Mouse (Mus musculus) MEL (cell line): Measurements from ENCODE around the gene Sarm1. TPM values are rescaled to one million over a fixed set of nuclear protein-coding genes. Genes with fewer than 3 reads are reported as not detected.

Experiments
- DNase-seq: peaks from one replicate; pipeline ENCODE4 v3.0.0; 2011; ENCODE audit warnings: low read depth, low spot score
- H3K27ac ChIP-seq: 2 replicates; pipeline ENCODE4 v1.5.1; 2012; ENCODE audit warnings: low read depth, mild to moderate bottlenecking, control low read depth, low read length, moderate library complexity; ENCODE audit not compliant: control insufficient read depth
- H3K27me3 ChIP-seq, 2 experiments: fragments of 150-350 bp in 1 of 2; sonication (generic) in 1 of 2; 2 replicates each; pipeline ENCODE4 v1.6.1; 2012; ENCODE audit warnings: low read length in 2 of 2, mild to moderate bottlenecking in 2 of 2, improper control_type of control experiment in 1 of 2, moderate library complexity in 1 of 2; ENCODE audit not compliant: insufficient read depth in 2 of 2, control insufficient read depth in 1 of 2
- H3K36me3 ChIP-seq, 2 experiments: 2 replicates each; pipeline ENCODE4 v1.6.1; 2012 to 2014; ENCODE audit warnings: low read length in 2 of 2, improper control_type of control experiment in 1 of 2, inconsistent platforms in 1 of 2, mild to moderate bottlenecking in 1 of 2; ENCODE audit not compliant: insufficient read depth in 2 of 2, control insufficient read depth in 1 of 2
- H3K4me1 ChIP-seq, 2 experiments: fragments of 150-350 bp in 1 of 2; sonication (generic) in 1 of 2; 2 replicates each; pipeline ENCODE4 v1.6.1; 2012; ENCODE audit warnings: low read length in 2 of 2, improper control_type of control experiment in 1 of 2, mild to moderate bottlenecking in 1 of 2; ENCODE audit not compliant: insufficient read depth in 2 of 2, control insufficient read depth in 1 of 2
- H3K4me3 ChIP-seq, 2 experiments: fragments of 150-350 bp in 1 of 2; sonication (generic) in 1 of 2; 2 replicates each; pipeline ENCODE4 v1.5.1; 2012; ENCODE audit warnings: low read depth in 2 of 2, low read length in 2 of 2, mild to moderate bottlenecking in 2 of 2, moderate library complexity in 2 of 2, control low read depth in 1 of 2, improper control_type of control experiment in 1 of 2; ENCODE audit not compliant: control insufficient read depth in 1 of 2, insufficient read depth in 1 of 2
- H3K79me2 ChIP-seq: 2 replicates; pipeline ENCODE4 v1.6.1; 2012; ENCODE audit warnings: mild to moderate bottlenecking, low read length, moderate library complexity; ENCODE audit not compliant: control insufficient read depth, poor library complexity, insufficient read depth
- H3K9ac ChIP-seq: 2 replicates; pipeline ENCODE4 v1.6.1; 2012; ENCODE audit warnings: low read depth, mild to moderate bottlenecking, control low read depth, low read length, moderate library complexity; ENCODE audit not compliant: control insufficient read depth, poor library complexity, severe bottlenecking
- H3K9me3 ChIP-seq: fragments of 150-350 bp; sonication (generic); replicated peaks from 2 replicates; pipeline ENCODE4 v1.6.1; 2012; ENCODE audit warnings: mild to moderate bottlenecking, low read length, improper control_type of control experiment, moderate library complexity; ENCODE audit not compliant: insufficient read depth
- BHLHE40 ChIP-seq: IDR thresholded peaks from 2 replicates; pipeline ENCODE4 v1.6.1; 2012; ENCODE audit warnings: low read depth, mild to moderate bottlenecking, inconsistent platforms, low read length, improper control_type of control experiment, borderline replicate concordance
- CTCF ChIP-seq, 3 experiments: IDR thresholded peaks in 2 of 3; conservative IDR thresholded peaks in 1 of 3; 2 replicates each; pipeline ENCODE4 v1.5.1; 2011 to 2012; ENCODE audit warnings: low read length in 3 of 3, low read depth in 2 of 3, mild to moderate bottlenecking in 2 of 3, improper control_type of control experiment in 1 of 3, inconsistent platforms in 1 of 3, mixed read lengths in 1 of 3, moderate library complexity in 1 of 3; ENCODE audit not compliant: control insufficient read depth in 1 of 3, insufficient read depth in 1 of 3, poor library complexity in 1 of 3, severe bottlenecking in 1 of 3
- EP300 ChIP-seq, 2 experiments: IDR thresholded peaks; 2 replicates each; pipeline ENCODE4 v1.6.1; 2011; ENCODE audit warnings: improper control_type of control experiment in 2 of 2, low read length in 2 of 2, low read depth in 1 of 2, mild to moderate bottlenecking in 1 of 2
- ETS1 ChIP-seq: IDR thresholded peaks from 2 replicates; pipeline ENCODE4 v1.6.1; 2012; ENCODE audit warnings: low read depth, mild to moderate bottlenecking, inconsistent platforms, low read length, improper control_type of control experiment, moderate library complexity
- HCFC1 ChIP-seq: IDR thresholded peaks from 2 replicates; pipeline ENCODE4 v1.6.1; 2012; ENCODE audit warnings: low read depth, mild to moderate bottlenecking, inconsistent platforms, low read length, improper control_type of control experiment, moderate library complexity
- JUND ChIP-seq: IDR thresholded peaks from 2 replicates; pipeline ENCODE4 v1.6.1; 2011; ENCODE audit warnings: low read depth, mild to moderate bottlenecking, improper control_type of control experiment, low read length
- MAX ChIP-seq: IDR thresholded peaks from 2 replicates; pipeline ENCODE4 v1.6.1; 2011; ENCODE audit warnings: low read length, improper control_type of control experiment
- MAZ ChIP-seq: IDR thresholded peaks from 2 replicates; pipeline ENCODE4 v1.6.1; 2012; ENCODE audit warnings: low read depth, mild to moderate bottlenecking, inconsistent platforms, low read length, improper control_type of control experiment
- MEF2A ChIP-seq: IDR thresholded peaks from 2 replicates; pipeline ENCODE4 v1.6.1; 2014; ENCODE audit warnings: low read depth, mild to moderate bottlenecking, inconsistent platforms, low read length, improper control_type of control experiment; ENCODE audit not compliant: poor library complexity, insufficient replicate concordance, severe bottlenecking; ENCODE audit errors: extremely low read depth
- MXI1 ChIP-seq: IDR thresholded peaks from 2 replicates; pipeline ENCODE4 v1.6.1; 2011; ENCODE audit warnings: mild to moderate bottlenecking, low read depth, low read length, improper control_type of control experiment
- MYB ChIP-seq: IDR thresholded peaks from 2 replicates; pipeline ENCODE4 v1.6.1; 2011; ENCODE audit warnings: mild to moderate bottlenecking, low read depth, low read length, improper control_type of control experiment
- MYC ChIP-seq: IDR thresholded peaks from 2 replicates; pipeline ENCODE4 v1.6.1; 2011; ENCODE audit warnings: low read depth, mild to moderate bottlenecking, low read length, improper control_type of control experiment, moderate library complexity
- NRF1 ChIP-seq: IDR thresholded peaks from 2 replicates; pipeline ENCODE4 v1.6.1; 2014; ENCODE audit warnings: low read depth, mild to moderate bottlenecking, inconsistent platforms, low read length, improper control_type of control experiment, moderate library complexity; ENCODE audit not compliant: poor library complexity, insufficient read depth, severe bottlenecking
- POLR2A ChIP-seq, 2 experiments: IDR thresholded peaks; 2 replicates each; pipeline ENCODE4 v1.6.1; 2011 to 2012; ENCODE audit warnings: low read length in 2 of 2, mild to moderate bottlenecking in 2 of 2, control low read depth in 1 of 2, improper control_type of control experiment in 1 of 2, low read depth in 1 of 2, moderate library complexity in 1 of 2; ENCODE audit not compliant: control insufficient read depth in 1 of 2, insufficient read depth in 1 of 2, poor library complexity in 1 of 2
- POLR2AphosphoS2 ChIP-seq: IDR thresholded peaks from 2 replicates; pipeline ENCODE4 v1.6.1; 2011; ENCODE audit warnings: low read length, improper control_type of control experiment
- RAD21 ChIP-seq: IDR thresholded peaks from 2 replicates; pipeline ENCODE4 v1.6.1; 2011; ENCODE audit warnings: mild to moderate bottlenecking, low read depth, low read length, improper control_type of control experiment
- RCOR1 ChIP-seq: IDR thresholded peaks from 2 replicates; pipeline ENCODE4 v1.6.1; 2012; ENCODE audit warnings: low read depth, mild to moderate bottlenecking, inconsistent platforms, low read length, improper control_type of control experiment
- SIN3A ChIP-seq: IDR thresholded peaks from 2 replicates; pipeline ENCODE4 v1.6.1; 2012; ENCODE audit warnings: low read length, improper control_type of control experiment, inconsistent platforms
- SMC3 ChIP-seq: IDR thresholded peaks from 2 replicates; pipeline ENCODE4 v1.6.1; 2011; ENCODE audit warnings: low read depth, low read length, improper control_type of control experiment
- TBP ChIP-seq: IDR thresholded peaks from 2 replicates; pipeline ENCODE4 v1.8.0; 2011; ENCODE audit warnings: low read depth, low read length, improper control_type of control experiment
- TCF12 ChIP-seq: IDR thresholded peaks from 2 replicates; pipeline ENCODE4 v1.6.1; 2014; ENCODE audit warnings: low read depth, mild to moderate bottlenecking, inconsistent platforms, low read length, improper control_type of control experiment, moderate library complexity
- ZC3H11A ChIP-seq: IDR thresholded peaks from 2 replicates; pipeline ENCODE4 v1.6.1; 2012; ENCODE audit warnings: low read depth, mild to moderate bottlenecking, inconsistent platforms, low read length, improper control_type of control experiment
- ZMIZ1 ChIP-seq: IDR thresholded peaks from 2 replicates; pipeline ENCODE4 v1.6.1; 2012; ENCODE audit warnings: low read depth, mild to moderate bottlenecking, inconsistent platforms, low read length, improper control_type of control experiment, moderate library complexity
- ZNF384 ChIP-seq: IDR thresholded peaks from 2 replicates; pipeline ENCODE4 v1.6.1; 2012; ENCODE audit warnings: low read depth, mild to moderate bottlenecking, inconsistent platforms, low read length, improper control_type of control experiment
- polyA plus RNA-seq, 2 experiments: library from polyadenylated mRNA; stranded (reverse) in 1 of 2; unstranded in 1 of 2; fragments of >175 nt in 1 of 2; fragments of >200 nt in 1 of 2; gene quantifications; 2 replicates each; pipeline versions ENCODE4 v1.2.1 to v1.2.4; 2012; ENCODE audit warnings: low replicate concordance in 2 of 2, low read depth in 1 of 2; ENCODE audit not compliant: insufficient read length in 2 of 2, insufficient read depth in 1 of 2, missing spikeins in 1 of 2
- total RNA-seq: library from RNA; depleted of rRNA; stranded (reverse); fragments of 300-350 nt; gene quantifications from 2 replicates; pipeline ENCODE4 v1.2.3, GENCODE M21; 2012

Sarm1 gene
- total and polyA plus RNA-seq, 3 experiments: 0.73 to 4.3 TPM; not detected in 1

GRCm38 (mm10) chr11:78455308-78455707 lies 42.2 kb downstream of the Sarm1 start:
- Histone ChIP-seq H3K27me3 (peaks cover 13 to 26% of the 10 kb centered on the region in 2 experiments), H3K4me3 (peak overlapping the region in 1 of 2 experiments; percentile 36; a peak in 1 of 4 replicates), H3K27ac (no peak overlapping the region), H3K9me3 (no peaks in the 10 kb centered on the region), H3K9ac (no peak overlapping the region), H3K36me3 (no peaks in the 10 kb centered on the region), H3K4me1 (peaks cover 0 to 3% of the 10 kb centered on the region in 2 experiments; a peak in 1 of 4 replicates), H3K79me2 (no peaks in the 10 kb centered on the region)
- peak; percentile 82 for TF ChIP-seq ZC3H11A
- no peak for TF ChIP-seq POLR2AphosphoS2
- TF ChIP-seq POLR2A (IDR thresholded peaks at IDR 0.05; ENCODE audit: control insufficient read depth in 1 of 2, insufficient read depth in 1 of 2, low read depth in 1 of 2, low read length in 2 of 2, poor library complexity in 1 of 2): no peak
- no peak for TF ChIP-seq MAZ
- TF ChIP-seq SIN3A: peak; percentile 72
- TF ChIP-seq ZMIZ1: no peak
- 0 out of 2 replicates have a peak, but pooled peaks have one; percentile 34 for TF ChIP-seq RCOR1
- peak; percentile 71 for TF ChIP-seq ZNF384
- no peak for TF ChIP-seq BHLHE40
- TF ChIP-seq JUND: 0 out of 2 replicates have a peak, but pooled peaks have one; percentile 31
- peak; percentile 77 to 93 (median 92) for TF ChIP-seq CTCF (IDR thresholded peaks at IDR 0.05 in 2 of 3, conservative IDR thresholded peaks at IDR 0.05 in 1 of 3; ENCODE audit: control insufficient read depth in 1 of 3, insufficient read depth in 1 of 3, low read depth in 2 of 3, low read length in 3 of 3, poor library complexity in 1 of 3, severe bottlenecking in 1 of 3)
- TF ChIP-seq TCF12: 0 out of 2 replicates have a peak, but pooled peaks have one; percentile 17
- peak; percentile 41; the same call in 1 of the 2 replicates for TF ChIP-seq HCFC1
- TF ChIP-seq TBP: 0 out of 2 replicates have a peak, but pooled peaks have one; percentile 23
- no peak for TF ChIP-seq MYB
- TF ChIP-seq RAD21: peak; percentile 91
- 0 out of 2 replicates have a peak, but pooled peaks have one; percentile 15 for TF ChIP-seq MXI1
- peak; percentile 49; the same call in 1 of the 2 replicates for TF ChIP-seq MAX
- 0 out of 2 replicates have a peak, but pooled peaks have one; percentile 22 for TF ChIP-seq ETS1
- TF ChIP-seq SMC3: peak; percentile 85
- DNase-seq: peak; percentile 88

DNA sequence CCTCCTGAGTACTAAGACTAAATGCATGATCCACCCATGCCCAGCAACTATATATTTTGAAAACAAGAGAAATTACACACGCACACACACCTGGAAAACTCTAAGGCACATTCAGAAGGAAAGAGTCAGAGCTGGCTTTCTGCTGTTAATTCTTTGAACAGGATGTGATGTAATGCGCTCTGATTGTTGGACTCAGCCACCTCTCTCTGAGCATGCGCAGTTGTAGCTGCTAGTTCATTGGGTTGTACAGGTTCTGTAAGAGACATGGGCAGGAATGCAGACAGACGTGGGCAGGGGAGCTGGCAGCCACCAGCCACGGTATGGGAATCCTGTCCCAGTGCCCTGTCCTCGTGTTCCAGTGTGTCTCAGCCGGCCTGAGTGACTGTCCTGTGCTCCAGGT lies 43.3 kb downstream of the Sarm1 start:
- TF ChIP-seq EP300 (IDR thresholded peaks at IDR 0.05; ENCODE audit: low read depth in 1 of 2, low read length in 2 of 2) (no peak), NRF1 (peak; percentile 68), MYC (no peak), MEF2A (no peak)
- Histone ChIP-seq H3K27me3 (peaks cover 19 to 36% of the 10 kb centered on the region in 2 experiments), H3K9ac (0 out of 2 replicates have a peak overlapping the region, but pooled peaks have one; percentile 3), H3K4me3 (0 out of 4 replicates have a peak overlapping the region, but pooled peaks of 1 of the 2 experiments have one; percentile 36), H3K36me3 (no peaks in the 10 kb centered on the region), H3K9me3 (no peaks in the 10 kb centered on the region), H3K27ac (no peak overlapping the region), H3K4me1 (peaks cover 0 to 3% of the 10 kb centered on the region in 2 experiments; a peak in 1 of 4 replicates), H3K79me2 (no peaks in the 10 kb centered on the region)
- peak; percentile 63 for DNase-seq
